Mouse (Mus musculus): ENCODE results near the gene Rb1. TPM values are rescaled to one million over a fixed set of nuclear protein-coding genes. Genes with fewer than 3 reads are reported as not detected.
A peak's percentile ranks its signal among the peaks of the same experiment; 100 is the strongest.

Rb1 gene
- total RNA-seq, 1 experiment from 2014 or later: 21.3 TPM

DNA sequence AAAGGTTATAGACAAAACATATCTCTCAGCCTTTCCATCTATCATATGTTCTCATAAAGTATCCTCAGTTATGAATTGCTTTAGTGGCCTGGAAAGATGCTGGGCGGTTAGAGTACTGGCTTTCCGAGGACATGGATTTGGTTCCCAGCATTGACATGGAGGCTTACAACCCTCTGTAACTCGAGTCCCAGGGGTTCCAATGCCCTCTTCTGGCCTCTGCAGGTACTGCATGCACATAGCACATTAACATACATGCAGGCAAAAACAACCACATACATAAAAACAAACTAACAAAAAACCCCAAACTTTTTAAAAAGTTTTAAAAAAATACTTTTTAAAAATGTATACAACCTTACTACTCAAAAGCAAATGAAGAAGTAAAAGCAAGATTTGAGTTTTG is 59.5 kb downstream of the Rb1 start:
- DNase-seq: no peak

DNA sequence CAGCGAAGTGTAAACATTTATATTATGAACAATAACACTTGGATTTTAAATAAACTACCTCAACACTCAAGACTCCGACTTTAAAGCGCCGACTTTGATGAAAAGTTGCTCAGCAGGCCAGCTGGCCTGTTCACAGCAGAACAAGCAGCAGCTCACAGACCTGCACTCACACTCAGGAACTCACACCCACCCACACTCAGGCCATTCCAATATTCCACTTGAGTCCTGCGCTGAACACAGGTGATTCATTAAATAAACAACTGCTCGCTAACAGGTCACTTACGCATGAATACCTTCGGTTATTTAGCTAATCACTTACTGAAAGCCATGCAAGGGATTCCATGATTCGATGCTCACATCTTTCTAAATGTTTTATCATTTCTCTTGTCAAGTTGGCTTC is 63.4 kb downstream of the Rb1 start:
- DNase-seq: no peak

DNA sequence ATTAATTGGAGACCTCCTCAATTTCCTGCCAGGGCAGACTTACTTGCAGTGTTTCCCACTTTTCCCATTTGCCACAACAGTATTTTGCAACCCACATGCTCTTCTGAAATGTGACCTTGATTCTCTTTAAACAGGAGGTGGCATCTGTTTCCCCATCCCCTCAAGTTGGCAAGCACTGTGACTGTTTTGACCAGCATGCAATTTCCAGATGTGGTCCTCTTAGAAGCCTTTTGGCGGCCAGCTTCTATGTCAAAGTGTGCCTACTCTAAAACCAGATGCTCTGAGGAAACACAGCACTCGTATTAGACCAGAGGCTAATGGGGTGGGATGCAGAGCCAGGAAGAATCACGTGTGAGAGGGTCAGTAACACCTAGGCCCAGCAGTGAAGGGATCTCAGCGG is 67.4 kb downstream of the Rb1 start:
- no peak for DNase-seq

DNA sequence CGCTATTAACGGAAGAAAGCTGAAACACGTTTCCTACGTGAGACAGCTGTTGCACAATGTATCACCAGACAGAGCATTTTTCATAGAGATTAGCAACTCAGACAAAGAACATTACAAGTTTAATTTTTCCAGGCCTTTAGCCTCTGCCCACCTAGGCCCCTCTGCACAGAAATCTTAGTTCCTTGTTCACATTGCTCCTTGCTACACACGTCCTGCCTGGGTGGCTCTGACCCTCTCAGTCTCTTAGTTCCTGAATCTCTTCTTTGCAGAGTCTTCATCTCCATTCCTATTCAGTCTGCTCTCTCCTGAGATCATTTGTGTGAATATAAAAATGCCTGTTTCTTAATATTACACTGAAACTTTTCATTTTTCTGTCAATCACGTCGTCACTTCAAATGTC is 68.3 kb downstream of the Rb1 start:
- DNase-seq: no peak

DNA sequence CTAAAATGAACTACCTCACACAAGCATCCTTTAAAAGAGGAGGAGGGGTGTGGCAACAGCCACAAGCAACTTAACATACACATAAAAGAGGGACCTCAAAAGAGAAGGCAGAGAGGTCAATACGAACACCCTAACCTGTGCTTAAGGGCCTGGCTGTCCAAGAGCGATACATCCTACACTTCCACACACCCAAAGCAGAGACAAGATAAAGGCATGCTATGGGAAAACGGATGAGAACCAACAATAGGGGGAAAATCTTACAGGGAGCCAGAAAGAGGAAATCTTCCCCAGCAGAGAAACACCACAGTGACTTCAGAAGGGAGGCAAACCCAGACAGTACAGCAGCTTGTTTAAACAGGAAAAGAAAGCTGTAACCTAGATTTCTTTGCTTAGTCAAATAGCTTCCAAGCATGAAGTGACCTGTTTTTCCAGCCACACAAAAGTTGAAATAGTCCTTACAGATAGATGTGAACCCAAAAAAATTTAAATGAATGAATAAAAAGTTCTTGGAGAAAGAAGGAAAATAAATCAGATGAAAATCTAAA is 70.1 kb downstream of the Rb1 start:
- DNase-seq: no peak

DNA sequence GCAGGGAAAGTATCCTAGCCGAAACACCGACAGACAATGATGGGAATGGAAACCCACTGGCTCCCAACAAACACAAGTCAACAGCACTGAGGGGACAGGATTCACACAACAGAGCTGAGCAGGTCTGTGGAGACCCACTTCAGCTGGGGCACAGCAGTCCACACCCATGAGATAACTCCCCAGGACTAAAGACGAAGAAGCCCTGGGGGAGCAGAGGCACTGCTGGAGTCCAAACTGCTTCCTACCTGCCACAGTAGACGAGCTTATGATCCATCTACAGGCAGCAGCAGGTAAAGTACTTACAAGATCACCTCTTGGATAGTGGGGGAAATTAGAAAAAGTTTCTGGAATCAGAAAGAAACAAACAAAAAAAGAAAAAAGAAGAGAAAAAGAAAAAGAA is 71.2 kb downstream of the Rb1 start:
- DNase-seq: no peak

DNA sequence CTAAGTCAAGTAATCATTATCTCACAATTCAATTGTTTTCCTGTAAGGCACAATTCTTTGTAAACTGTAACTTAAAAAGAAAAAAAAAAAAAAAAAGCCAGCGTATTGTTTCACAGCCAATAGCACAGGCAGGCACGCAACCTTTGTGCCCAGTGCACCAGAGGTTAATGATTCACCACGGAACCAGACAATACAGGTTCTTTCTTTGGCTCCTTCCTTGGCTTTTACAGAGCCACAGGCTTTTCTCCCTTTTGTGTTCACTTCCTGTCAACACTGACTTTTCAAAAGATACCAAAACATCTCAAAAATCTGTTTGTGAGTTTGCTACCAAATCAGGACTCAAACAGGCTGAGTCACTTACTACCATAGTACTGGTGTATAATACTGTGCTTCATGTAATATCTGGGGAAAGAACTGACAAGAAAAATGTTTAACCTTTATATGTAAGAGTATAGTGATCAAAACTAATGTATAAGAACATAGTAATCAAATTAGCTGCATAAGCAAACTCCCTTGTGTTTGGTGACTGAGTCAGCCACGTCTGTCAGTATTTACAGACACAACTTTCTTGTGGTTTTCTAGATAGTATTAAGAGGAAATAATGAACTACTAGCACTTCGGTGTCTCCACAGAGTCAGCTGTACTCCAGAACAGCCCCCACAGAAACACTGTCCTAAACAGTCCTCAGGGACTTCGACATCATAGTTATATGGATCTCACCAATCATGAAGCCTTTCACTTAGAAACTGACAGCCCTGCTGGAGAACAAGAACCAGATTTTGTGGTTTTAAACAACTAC is 72.0 kb downstream of the Rb1 start:
- no peak for DNase-seq

DNA sequence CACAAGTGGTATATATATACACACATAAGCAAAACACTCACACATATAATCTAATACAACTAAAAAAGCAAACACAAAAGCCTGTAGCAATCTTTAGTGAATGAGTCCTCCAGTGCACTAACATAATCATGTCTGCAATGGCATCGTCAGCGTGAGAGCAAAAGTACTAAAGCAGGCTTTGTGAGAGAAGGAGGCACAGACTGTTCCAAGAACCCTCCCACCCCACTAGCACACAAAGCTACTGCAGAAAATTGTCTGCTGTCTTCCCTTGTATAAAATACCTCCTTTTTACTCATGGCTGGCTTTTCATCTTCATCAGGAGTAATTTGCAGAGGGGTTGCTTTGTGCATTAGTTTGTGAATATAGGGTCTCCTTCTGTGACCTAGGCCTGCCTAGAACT is 73.3 kb downstream of the Rb1 start:
- no peak for DNase-seq

DNA sequence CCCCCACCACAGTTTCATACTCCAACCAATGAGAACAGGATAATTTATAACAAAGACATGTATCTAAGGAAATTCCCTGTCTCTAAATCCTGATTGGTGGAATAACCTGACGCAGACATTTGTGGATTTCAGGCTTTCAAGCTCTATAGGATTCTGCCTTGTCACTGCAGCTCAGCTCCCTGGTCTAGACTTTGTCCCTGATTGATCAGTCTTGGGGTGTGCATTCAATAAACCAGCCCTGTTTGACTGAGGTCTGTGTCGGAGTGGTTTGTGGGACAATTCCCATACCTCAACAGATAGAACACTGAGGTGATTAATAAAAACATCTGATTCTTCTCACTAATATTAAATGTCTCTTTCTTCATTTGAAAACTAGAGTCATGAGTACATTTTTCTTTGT is 75.6 kb downstream of the Rb1 start:
- no peak for DNase-seq

DNA sequence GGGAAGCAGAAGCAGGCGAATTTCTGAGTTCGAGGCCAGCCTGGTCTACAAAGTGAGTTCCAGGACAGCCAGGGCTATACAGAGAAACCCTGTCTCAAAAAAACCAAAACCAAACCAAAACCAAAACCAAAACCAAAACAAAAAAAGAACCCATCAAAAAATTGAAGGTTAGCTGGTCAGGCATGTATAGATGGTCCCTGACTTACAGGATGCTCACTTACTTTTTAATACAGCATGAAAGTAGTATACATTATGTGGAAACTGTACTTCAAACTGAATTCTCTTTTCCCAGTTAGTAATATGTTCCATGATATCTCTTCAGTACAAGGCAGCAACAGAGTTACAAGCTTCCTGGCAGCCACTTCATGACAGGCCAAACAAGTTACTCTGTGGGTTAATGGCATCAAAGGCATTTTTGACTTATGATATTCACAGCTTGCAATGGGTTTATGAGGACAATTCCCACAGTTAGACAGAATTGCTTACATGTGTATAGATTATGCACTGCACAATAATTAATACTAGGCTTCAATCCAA is 81.5 kb downstream of the Rb1 start:
- DNase-seq: no peak

DNA sequence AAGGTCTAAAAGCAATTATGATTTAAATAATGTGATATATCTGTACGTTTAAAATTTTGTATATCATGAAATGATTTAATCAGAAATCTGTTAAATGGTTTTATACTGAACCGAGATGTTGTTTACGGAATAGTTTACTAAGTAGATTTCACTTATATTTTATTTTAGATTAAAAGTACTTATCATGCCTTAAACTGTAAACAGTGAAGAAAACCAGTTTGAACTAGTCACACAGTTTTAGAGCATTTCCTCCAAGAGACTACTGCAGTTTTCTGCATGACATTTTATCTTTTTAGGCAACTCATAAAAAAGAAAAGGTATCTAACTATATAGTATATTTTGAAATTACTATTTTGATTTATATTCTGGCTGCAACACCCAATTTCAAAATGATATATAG is 85.8 kb downstream of the Rb1 start:
- DNase-seq: no peak

DNA sequence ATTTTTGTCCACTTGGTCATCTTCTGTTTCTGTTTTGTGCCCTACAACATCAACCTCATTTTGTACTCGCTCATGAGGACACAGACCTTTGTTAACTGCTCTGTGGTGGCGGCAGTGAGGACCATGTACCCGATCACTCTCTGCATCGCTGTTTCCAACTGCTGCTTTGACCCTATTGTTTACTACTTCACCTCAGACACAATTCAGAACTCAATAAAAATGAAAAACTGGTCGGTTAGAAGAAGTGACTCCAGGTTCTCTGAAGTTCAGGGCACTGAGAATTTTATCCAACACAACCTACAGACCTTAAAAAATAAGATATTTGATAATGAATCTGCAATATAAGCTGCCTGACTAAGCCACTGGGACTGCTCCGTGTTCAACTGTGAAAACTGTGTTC is 86.3 kb downstream of the Rb1 start:
- no peak for DNase-seq

DNA sequence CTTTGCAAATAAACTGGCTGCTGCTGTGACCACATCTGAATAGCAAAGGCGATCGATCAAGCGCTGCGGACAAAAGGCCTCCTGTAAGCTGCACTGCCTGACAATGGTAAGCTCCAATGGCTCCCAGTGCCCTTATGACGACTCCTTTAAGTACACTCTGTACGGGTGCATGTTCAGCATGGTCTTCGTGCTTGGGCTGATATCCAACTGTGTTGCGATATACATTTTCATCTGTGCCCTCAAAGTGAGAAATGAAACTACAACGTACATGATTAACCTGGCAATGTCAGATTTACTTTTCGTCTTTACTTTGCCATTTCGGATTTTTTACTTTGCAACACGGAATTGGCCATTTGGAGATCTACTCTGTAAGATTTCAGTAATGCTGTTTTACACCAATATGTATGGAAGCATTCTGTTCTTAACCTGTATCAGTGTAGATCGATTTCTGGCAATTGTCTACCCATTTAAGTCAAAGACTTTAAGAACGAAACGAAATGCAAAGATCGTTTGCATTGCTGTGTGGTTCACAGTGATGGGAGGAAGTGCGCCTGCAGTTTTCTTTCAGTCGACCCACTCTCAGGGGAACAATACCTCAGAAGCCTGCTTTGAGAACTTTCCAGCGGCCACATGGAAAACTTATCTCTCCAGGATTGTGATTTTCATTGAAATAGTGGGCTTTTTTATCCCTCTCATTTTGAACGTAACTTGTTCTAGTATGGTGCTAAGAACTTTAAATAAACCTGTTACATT is 86.9 kb downstream of the Rb1 start:
- peak; percentile 39 for DNase-seq

DNA sequence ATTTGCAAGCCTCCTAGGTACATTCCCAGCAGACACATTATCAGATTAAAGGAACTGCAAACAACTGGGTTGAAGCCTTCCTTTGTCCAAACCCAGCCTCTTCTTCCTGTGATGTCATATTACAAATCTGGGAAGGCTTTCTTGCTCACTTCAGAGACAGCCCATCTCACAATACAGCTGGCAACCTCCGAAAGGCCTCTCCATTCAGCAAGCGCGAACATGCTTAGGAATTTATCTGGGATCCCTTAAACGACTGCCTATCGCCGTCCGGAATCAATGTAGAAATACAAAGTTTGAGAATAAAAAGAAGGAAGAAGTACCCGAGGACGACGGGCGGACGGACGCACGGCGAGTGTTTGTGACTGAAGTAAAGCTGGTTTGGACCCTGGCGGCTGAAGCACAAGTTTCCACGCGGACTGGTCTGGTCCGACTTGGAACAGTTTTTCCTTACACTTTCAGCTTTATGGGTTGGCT is 87.7 kb downstream of the Rb1 start, which contains the start of gene Lpar6:
Gene Lpar6 (plus strand): TSS at position 48 of the 474 bp plus-strand sequence.
- DNase-seq: peak; percentile 46

DNA sequence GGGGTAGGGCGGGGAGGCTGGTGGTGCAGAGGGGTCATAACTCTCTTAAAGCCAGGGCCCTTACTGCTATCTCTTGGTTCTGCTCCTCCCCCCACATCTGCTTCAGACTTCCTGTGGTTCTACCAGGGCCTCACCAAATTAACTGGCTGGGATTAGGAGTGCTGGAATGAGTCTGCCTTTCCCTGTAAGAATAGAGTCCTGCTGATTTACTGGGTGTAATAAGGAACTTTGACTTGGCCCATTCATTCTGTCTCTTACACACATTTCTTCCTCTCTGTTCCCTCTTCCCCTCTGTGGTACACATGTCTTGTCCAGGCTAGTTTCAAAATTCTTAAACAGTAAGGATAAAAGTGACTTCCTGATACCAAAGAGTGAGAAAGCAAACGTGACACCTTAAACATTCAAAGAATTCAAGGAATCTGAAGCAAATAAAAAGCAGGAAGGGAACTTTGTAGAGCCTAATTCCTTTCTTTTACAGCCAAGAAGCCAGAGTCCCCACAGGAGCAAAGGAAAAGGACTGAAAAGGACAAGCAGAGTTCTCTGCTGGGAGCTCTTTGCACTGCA is 91.1 kb downstream of the Rb1 start:
- no peak for DNase-seq

DNA sequence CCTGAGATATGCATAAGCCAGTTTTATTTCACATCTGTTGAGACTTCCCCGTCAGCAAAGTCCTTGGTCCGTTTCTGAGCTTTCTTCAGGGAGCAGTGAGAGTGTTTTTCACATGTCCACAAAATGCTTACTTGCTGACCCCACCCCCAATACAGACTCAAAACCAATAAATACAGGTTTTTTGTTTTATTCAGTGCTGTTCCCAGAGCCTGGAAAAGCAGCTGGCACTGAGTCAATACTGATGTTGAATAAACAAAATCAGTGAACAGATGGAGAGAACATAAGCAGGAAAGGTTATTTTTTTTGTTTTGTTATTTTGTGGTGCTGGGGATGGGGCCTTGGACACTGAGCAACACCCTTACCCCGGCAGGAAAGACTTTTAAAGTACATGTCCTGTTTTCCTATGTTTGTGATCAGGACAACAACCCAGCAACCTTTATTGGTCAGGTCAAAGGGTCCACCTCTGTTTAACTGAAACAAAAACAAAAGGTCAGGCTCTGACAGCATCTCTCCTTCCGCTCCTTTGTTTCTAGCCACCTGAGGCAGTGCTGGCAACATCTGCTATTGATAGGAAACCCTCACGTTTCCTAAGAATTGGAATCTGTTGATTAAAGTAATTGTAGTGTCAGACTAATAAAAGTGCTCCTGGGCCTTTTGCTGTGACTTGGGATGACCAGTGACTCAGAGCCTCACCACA is 94.2 kb downstream of the Rb1 start:
- no peak for DNase-seq

DNA sequence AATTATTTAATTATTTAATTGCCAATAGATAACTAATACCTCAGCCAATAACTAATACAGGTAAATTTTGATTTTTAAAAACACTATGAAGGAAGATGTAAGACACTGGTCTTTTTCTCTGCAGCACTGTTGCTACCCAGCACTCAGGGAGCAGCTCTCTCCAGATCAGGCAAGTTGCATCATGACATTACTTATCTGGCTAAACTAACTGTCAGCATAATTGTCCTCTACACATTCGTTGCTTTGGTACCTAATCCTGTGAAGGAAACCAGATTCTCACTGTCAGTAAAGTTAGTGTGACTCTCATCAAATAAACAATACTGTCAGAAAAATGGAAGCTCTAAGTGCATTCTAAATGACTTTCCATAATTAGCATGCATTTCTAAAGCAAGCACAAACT is 98.8 kb downstream of the Rb1 start:
- no peak for DNase-seq

DNA sequence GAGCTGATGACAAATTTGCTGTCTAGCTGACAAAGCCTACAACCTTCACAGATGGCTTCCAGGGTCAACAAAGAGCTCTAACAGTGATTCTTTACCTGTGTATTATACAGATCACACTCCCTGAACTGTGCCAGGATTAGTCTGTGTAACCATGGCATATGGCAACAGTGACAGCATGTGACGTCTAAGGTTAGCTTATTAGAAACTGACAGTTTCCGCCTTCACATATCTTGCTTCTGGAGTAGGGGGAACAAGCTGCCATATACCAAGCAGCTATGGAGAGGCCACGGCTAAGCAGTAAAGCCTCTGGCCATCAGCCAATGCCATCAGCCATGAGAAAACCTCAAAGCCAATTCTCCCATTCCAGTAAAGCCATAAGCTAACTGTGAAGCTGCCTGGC is 99.3 kb downstream of the Rb1 start:
- DNase-seq: no peak

DNA sequence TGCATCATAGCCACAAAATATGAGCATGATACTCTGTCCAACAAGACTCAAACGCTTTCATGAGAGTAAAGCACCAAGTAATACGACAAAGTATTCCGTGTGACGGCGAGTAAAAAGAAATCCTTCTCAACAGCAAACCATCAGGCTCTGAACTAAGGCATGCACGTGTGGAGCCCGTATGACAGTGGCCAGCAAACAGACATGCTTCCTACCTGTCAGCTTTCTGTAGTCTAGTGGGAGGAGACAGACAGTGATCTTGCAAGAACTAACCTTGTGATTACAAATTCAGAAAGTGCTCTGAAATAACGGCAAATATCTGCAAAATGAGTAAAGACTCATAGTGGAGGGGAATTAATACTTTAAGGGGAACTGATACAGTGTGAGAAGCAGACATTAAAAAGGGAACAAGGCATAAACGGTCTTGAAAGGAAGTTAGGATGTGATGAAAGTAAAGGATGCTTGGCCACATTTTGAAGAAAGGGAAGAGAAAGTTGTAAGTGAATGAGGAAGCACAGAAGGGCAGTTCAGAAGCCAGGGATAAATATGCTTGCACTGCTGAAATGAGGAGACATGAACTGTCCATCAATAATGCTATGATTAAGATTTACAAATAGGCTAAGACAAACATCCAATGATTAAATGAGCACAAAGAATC is 103.2 kb downstream of the Rb1 start:
- DNase-seq: no peak

DNA sequence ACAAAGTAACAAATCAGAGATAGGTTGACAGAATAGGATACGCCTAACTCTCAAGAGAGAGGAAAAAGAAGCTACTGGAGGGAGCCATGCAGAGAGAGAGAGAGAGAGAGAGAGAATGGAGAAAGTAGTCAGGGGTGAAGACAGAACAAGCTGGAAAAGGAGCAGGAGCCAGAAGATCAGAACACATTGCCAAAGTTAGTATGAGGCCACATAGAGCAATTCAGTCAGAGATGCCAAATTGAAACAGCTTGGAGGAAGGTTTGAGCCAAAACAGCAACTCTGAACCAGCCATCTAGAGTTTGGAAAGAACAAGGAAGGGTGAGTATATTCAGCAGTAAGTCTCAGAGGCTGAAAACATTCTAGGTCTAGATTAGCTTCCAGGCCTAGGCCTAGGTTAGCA is 108.6 kb downstream of the Rb1 start:
- no peak for DNase-seq

DNA sequence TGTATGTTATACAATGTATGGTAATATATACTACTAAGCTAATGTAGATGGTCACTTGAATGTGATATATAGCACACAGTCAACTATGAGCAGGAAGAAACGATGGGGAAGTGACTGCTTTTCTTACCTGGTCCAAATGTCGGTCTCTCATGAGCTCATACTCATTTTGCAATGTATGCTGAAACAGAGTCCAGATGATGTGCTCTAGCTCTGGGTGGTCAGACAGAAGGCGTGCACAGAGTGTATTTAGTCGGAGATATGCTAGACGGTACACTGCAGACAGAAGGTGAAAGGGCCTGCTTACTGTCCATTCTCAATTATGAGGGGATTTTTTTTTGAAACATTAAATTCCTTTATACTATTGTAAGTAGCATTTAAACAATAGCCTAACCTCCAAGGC is 114.1 kb downstream of the Rb1 start:
- no peak for DNase-seq

DNA sequence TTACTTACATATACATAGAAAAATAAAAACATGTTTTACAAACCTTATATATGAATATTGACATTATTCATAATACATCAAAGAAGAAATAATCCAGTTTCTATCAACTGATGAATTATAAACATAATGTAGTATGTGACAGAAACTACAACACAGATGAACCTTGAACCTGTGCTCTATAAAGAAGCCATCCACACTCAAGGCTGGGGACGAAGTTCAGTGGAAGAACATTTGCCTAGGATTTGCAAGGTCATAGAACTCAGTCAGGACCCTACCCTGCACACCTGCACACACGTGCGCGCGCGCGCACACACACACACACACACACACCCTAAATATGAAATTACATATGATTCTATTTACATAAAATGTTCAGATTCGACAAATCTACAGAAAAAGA is 115.4 kb downstream of the Rb1 start:
- DNase-seq: no peak

Measured in adrenal gland, postnatal 25 days (tissue).